Mouse (Mus musculus): ENCODE data around the gene Cox6b2.

DNA sequence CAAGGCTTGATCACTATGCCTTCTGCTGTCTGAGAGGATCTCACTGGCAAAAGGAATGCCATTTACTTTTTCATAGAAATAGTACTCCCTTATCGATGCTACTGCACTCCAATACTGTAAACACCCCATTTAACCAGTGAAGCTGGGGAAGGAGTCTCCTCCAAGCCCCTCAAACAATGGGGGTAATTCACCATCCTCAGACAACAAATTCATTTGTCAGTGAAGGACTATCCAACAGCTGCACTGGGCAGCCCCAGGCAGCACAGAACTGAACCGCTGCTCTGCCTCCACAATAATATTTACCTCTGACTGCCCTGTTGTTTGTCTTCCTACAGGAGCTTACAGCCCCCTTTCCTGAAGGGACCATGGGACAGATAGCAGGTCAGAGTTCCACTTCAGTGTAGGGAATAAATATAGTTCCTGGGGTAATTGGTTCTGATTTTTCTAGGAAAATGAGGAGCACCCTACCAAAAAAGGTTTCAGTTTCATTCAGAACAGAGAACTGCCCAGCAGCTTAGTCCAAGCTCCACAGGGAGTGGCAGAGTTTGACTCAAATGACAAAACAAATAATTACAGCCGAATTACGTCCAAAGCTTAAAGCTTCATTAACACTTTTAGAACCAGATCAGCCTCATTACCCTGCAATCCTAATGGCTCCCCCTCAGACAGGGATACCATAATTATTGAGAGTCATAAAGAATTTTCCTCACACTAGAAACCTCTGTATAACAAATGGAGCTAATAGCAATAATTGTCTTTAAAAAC is 12.2 kb upstream of the Cox6b2 start:
- TF ChIP-seq MAFK (IDR thresholded peaks at IDR 0.05; ENCODE audit: insufficient read depth, low read depth, low read length) (no peak), HCFC1 (IDR thresholded peaks at IDR 0.05; ENCODE audit: borderline replicate concordance, insufficient read depth, low read length) (no peak), ZC3H11A (IDR thresholded peaks at IDR 0.05; ENCODE audit: borderline replicate concordance, low read depth, low read length) (no peak), ZNF384 (IDR thresholded peaks at IDR 0.05; ENCODE audit: low read depth, low read length) (no peak)

All from ES-E14 (cell line).